Mouse (Mus musculus) hindbrain, embryonic 13.5 days (tissue): ENCODE measurements around the gene Lman1l. TPM values are rescaled to one million over a fixed set of nuclear protein-coding genes. Genes with fewer than 3 reads are reported as not detected.

Experiments
- ATAC-seq: fragments of 200-750 bp; cut with Nextera tagmentation; 2 replicates; pipeline ENCODE4 v1.8.0; 2017; ENCODE audit warnings: moderate TSS enrichment; ENCODE audit not compliant: low FRiP score
- H3K27ac ChIP-seq: fragments of 300-500 bp; sonication (generic); 2 replicates; pipeline ENCODE4 v1.5.1; 2015; ENCODE audit warnings: inconsistent platforms, mild to moderate bottlenecking, moderate library complexity
- H3K27me3 ChIP-seq: fragments of 300-500 bp; sonication (generic); 2 replicates; pipeline ENCODE4 v1.6.1; 2015; ENCODE audit warnings: mild to moderate bottlenecking, inconsistent platforms
- H3K36me3 ChIP-seq: fragments of 300-500 bp; sonication (generic); 2 replicates; pipeline ENCODE4 v1.6.1; 2015; ENCODE audit warnings: mild to moderate bottlenecking, inconsistent platforms
- H3K4me1 ChIP-seq: fragments of 300-500 bp; sonication (generic); replicated peaks from 2 replicates; pipeline ENCODE4 v1.6.1; 2015; ENCODE audit warnings: inconsistent platforms
- H3K4me2 ChIP-seq: fragments of 300-500 bp; sonication (generic); 2 replicates; pipeline ENCODE4 v1.6.1; 2015; ENCODE audit warnings: inconsistent platforms, mild to moderate bottlenecking, moderate library complexity
- H3K4me3 ChIP-seq: fragments of 300-500 bp; sonication (generic); 2 replicates; pipeline ENCODE4 v1.5.1; 2015; ENCODE audit warnings: mild to moderate bottlenecking, inconsistent platforms
- H3K9ac ChIP-seq: fragments of 300-500 bp; sonication (generic); 2 replicates; pipeline ENCODE4 v1.6.1; 2015; ENCODE audit warnings: mild to moderate bottlenecking, inconsistent platforms
- H3K9me3 ChIP-seq: fragments of 300-500 bp; sonication (generic); 2 replicates; pipeline ENCODE4 v1.6.1; 2016; ENCODE audit warnings: inconsistent platforms
- WGBS: fragments of 180-500 bp; shearing (Covaris S2); methylation state at CpG from one replicate; pipeline ENCODE4 v1.1.7; 2015; 5-methylcytosine and 5-hydroxymethylcytosine counted together
- polyA plus RNA-seq: library from polyadenylated mRNA; unstranded; fragments of >200 nt; fragmentation: Nextera tagmentation; extraction: Ambion mirVana; gene quantifications from 2 replicates; pipeline ENCODE4 v1.2.1, GENCODE M21; 2015

The Lman1l gene
- polyA plus RNA-seq, 1 experiment from 2014 or later = not detected

DNA sequence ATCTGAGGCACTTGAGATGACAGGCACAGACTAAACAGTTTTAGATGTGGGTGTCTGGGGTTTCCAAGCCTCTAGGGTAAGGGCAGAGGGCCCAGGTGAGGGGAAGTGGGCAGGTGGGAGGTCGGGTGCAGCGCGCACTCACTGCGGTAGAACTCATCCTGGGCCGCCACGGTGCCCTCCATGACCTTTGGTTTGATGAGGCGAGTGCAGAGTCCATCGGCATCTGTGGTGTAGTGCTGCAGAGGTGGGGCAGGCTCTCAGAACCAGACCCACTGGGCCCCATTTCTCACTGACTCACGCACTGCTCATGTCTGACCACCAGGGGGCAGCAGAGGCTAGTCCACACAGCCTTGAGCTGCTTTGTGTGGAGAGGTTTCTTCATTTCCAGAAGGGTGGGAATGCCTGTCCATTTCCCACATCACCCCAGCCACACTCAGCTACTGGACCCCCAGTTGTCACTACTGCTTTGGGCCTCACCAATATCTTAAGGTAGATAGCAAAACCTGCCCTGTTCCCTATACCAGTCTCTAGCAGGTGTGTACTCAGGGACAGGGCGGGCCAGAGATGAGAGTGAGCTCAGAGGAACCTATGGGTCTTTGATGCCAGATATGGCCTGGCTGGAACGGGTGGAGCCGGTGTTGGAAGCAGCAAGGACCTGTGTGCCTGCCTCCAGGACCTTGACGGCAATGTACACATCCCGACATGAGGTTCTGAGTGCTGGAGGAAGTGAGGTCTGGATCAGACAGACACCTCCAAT lies 8.7 kb upstream of the Lman1l start:
- Histone ChIP-seq H3K4me1 (peaks cover 19% of the 10 kb centered on the region), H3K4me3 (no peak overlapping the region), H3K4me2 (no peak overlapping the region), H3K9me3 (no peaks in the 10 kb centered on the region), H3K9ac (no peak overlapping the region; the same call in 1 of the 2 replicates), H3K36me3 (peaks cover 87% of the 10 kb centered on the region), H3K27ac (peak overlapping the region; percentile 14; the same call in 1 of the 2 replicates), H3K27me3 (no peaks in the 10 kb centered on the region)
- WGBS = 72% methylated on average over 14 of the region's 14 CpGs
- ATAC-seq = peak; percentile 43

DNA sequence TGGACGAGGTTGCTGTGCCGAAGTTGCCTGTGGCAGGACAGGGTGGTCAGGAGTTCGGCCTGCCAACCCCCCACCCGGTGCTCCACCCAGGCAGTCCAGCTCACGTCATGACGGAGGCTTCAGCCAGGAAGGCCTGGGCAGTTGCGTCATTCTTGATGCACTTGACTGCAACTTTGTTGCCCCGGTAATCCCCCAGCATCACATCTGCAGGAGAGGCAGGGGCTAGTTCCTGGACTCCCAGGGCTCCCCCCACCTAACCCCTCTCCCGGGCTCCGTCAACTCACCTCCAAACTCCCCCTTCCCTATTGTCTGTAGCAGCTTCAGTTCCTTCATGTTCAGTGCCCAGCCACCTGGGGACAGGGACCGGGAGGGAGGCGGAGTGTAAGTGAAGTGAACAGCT lies 8.1 kb upstream of the Lman1l start:
- no peak overlapping the region for H3K4me2 ChIP-seq
- H3K9ac ChIP-seq = no peak overlapping the region
- H3K4me1 ChIP-seq = peaks cover 13% of the 10 kb centered on the region
- H3K4me3 ChIP-seq = no peak overlapping the region
- 90% methylated on average over 12 of the region's 12 CpGs for WGBS
- H3K9me3 ChIP-seq = no peaks in the 10 kb centered on the region
- no peaks in the 10 kb centered on the region for H3K27me3 ChIP-seq
- peaks cover 89% of the 10 kb centered on the region for H3K36me3 ChIP-seq
- H3K27ac ChIP-seq = no peak overlapping the region
- 0 out of 2 replicates have a peak, but pooled peaks have one; percentile 1 for ATAC-seq

DNA sequence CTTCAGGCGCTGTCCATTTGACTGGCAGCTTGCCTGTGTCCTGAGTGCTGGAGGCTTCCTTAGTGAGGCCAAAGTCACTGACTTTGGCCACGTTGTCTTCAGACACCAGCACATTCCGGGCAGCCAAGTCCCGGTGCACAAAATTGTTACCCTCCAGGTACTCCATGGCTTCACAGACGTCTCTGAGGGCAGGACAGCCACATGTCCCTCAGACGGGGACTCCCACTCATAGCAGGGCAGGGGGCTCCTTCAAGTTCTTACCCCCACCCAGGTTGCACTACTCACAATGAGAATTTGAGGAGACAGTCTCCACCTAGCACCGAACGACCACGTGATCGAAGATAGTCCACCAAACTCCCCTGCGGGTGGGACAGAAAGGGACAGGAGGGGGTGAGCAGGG lies 7.3 kb upstream of the Lman1l start:
- H3K4me1 ChIP-seq = peaks cover 8% of the 10 kb centered on the region; the same call in 1 of the 2 replicates
- H3K27me3 ChIP-seq = no peaks in the 10 kb centered on the region
- H3K4me3 ChIP-seq = no peak overlapping the region
- peaks cover 83% of the 10 kb centered on the region for H3K36me3 ChIP-seq
- no peak overlapping the region for H3K9ac ChIP-seq
- no peak for ATAC-seq
- H3K4me2 ChIP-seq = no peak overlapping the region
- H3K9me3 ChIP-seq = no peaks in the 10 kb centered on the region
- H3K27ac ChIP-seq = no peak overlapping the region
- 96% methylated on average over 11 of the region's 11 CpGs for WGBS

DNA sequence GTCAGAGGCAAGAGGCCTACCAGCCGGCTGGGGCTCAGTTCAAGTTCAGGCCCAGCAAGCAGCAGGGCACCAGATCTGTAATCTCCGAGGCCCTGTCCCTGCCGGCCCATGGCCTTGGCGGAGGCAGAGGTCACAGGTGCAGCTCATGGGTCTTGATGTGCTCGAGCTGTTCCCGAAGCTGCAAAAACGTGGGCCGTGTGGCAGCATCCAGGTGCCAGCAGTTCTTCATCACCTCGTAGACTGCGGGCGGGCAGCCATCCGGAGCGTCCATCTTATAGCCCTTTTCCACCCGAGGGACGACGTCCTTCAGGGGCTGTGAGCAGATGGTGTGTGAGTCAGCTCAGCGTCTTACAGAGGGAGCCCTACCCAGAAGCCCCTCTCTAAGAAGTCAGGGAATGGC lies 6.6 kb upstream of the Lman1l start:
- ATAC-seq = no peak
- Histone ChIP-seq H3K9ac (no peak overlapping the region), H3K27me3 (no peaks in the 10 kb centered on the region), H3K4me3 (no peak overlapping the region), H3K9me3 (no peaks in the 10 kb centered on the region), H3K27ac (no peak overlapping the region), H3K36me3 (peaks cover 79% of the 10 kb centered on the region), H3K4me2 (no peak overlapping the region), H3K4me1 (peaks cover 8% of the 10 kb centered on the region; the same call in 1 of the 2 replicates)
- WGBS = 88% methylated on average over 17 of the region's 17 CpGs

DNA sequence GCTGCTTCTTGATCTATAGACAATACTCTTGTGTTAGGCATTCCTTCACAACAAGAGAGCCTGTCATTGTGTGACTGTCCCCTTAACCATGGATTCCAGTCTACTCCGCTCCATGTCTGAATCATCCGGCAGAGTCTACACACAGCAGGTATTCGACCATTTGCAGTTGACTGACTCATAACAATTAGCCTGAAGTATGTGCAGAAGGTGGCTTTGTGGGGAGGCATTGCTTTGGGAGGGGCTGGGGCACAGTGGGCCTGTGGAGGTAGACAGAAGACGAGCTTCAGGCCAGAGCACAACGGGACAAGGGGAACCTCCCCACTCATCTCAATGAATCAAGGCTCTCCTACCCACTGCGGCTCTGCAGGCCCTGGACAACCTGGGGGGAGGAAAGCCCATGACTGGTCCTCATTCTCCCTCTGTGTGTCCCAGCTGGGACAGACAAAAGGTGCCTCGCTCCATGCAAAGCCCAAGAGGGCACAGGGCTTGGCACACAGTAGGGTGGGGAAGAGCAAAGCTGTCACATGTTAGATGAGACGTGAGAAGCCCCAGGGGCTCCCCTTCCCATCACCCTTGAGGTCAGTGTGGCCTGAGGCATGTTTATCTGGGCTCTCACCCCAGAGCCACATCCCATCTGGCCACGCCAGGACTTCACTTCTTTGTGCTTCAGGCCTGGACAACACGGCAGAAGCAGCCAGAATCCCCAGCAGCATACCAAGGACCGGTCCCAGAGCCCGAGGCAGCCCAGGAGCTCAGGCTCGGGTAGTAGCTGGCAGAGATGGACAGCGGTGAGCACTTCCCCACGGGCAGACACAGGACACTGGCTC lies 5.3 kb upstream of the Lman1l start:
- H3K4me1 ChIP-seq = peaks cover 8% of the 10 kb centered on the region; the same call in 1 of the 2 replicates
- H3K36me3 ChIP-seq = peaks cover 68% of the 10 kb centered on the region
- ATAC-seq = no peak
- H3K27ac ChIP-seq = 0 out of 2 replicates have a peak overlapping the region, but pooled peaks have one; percentile 18
- H3K9me3 ChIP-seq = no peaks in the 10 kb centered on the region
- 0 out of 2 replicates have a peak overlapping the region, but pooled peaks have one; percentile 39 for H3K9ac ChIP-seq
- no peaks in the 10 kb centered on the region for H3K27me3 ChIP-seq
- H3K4me3 ChIP-seq = no peak overlapping the region
- H3K4me2 ChIP-seq = no peak overlapping the region
- WGBS = 71% methylated on average over 15 of the region's 15 CpGs

DNA sequence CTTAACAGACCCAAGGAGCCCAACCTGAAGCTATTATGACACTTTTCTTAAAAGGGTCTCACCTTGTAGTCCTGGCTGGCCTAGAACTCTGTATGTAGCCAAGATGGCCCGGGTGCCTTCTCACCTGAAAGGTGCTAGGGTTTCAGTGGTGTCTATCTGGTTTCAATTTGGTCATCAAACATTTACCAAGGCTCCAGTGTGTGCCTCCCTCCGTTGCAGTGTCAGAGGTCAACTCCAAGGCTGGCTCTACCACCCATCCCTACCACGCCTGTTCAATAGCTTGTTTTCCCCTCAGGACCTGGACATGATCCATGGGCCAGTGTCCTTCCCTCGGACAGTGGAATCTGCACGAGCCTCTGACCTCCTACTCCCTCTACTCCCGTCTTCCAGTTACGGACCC lies 3.7 kb upstream of the Lman1l start:
- Histone ChIP-seq H3K36me3 (peaks cover 52% of the 10 kb centered on the region), H3K4me1 (peaks cover 8% of the 10 kb centered on the region; the same call in 1 of the 2 replicates), H3K4me2 (no peak overlapping the region), H3K9ac (no peak overlapping the region), H3K27ac (0 out of 2 replicates have a peak overlapping the region, but pooled peaks have one; percentile 23), H3K9me3 (no peaks in the 10 kb centered on the region), H3K4me3 (no peak overlapping the region), H3K27me3 (no peaks in the 10 kb centered on the region)
- no peak for ATAC-seq
- 82% methylated on average over 7 of the region's 7 CpGs for WGBS

DNA sequence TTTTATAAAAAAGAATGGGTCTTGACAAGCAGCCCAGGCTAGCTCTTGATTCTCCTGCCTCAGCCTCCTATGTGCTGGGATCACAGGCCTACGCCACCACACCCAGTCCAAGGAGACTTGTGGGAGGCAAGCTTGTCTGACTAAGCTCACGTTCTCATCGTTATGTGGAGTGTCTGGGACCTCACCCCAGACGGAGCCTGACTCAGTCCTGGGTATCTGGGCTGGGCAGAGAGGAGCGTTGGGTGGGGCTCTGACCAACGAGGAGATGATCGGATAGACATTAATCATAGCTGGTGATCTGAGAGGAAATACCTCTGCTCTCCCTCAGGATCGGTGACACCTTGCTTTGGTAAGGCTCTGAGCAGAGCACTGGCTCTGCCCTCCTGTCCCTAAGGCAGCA lies 1.7 kb downstream of the Lman1l start:
- H3K9ac ChIP-seq = no peak overlapping the region
- H3K36me3 ChIP-seq = no peaks in the 10 kb centered on the region
- no peaks in the 10 kb centered on the region for H3K4me1 ChIP-seq
- no peak overlapping the region for H3K27ac ChIP-seq
- no peaks in the 10 kb centered on the region for H3K27me3 ChIP-seq
- H3K4me2 ChIP-seq = no peak overlapping the region
- ATAC-seq = no peak
- no peaks in the 10 kb centered on the region for H3K9me3 ChIP-seq
- 85% methylated on average over 8 of the region's 8 CpGs for WGBS
- H3K4me3 ChIP-seq = no peak overlapping the region

DNA sequence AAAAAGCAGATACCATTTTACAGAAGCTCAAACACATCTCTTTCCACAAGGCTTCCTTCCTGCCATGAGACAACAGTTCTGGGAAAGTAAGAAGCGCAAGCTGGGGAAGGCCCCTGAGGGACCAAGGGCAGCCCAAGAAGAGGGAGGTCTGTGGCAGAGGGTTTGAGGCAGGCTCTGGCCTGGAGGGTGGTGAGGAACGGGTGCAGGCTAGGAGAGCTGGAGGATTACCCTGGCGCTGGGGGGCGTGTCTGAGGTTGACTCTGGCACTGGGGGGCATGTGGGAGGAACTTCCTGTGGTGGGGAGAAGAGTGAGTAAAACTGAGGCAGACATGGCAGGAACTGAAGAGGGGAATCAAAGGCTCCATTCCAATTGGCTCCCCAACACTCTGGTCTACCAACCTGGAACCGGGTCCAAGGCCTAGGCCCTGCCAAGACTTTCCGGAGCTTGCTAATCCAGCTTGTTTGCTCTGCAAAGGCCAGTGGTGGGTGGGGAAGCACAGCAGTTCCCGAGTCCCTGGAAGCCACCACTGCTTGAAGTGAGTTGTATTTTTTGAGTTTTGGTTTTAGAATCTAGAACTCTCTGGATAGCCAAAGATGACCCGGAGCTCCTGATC lies 2.9 kb downstream of the Lman1l start:
- H3K27me3 ChIP-seq = no peaks in the 10 kb centered on the region
- H3K9ac ChIP-seq = no peak overlapping the region
- no peak overlapping the region for H3K4me3 ChIP-seq
- no peak overlapping the region for H3K27ac ChIP-seq
- no peak overlapping the region for H3K4me2 ChIP-seq
- 85% methylated on average over 8 of the region's 8 CpGs for WGBS
- no peaks in the 10 kb centered on the region for H3K36me3 ChIP-seq
- ATAC-seq = no peak
- no peaks in the 10 kb centered on the region for H3K9me3 ChIP-seq
- no peaks in the 10 kb centered on the region for H3K4me1 ChIP-seq

DNA sequence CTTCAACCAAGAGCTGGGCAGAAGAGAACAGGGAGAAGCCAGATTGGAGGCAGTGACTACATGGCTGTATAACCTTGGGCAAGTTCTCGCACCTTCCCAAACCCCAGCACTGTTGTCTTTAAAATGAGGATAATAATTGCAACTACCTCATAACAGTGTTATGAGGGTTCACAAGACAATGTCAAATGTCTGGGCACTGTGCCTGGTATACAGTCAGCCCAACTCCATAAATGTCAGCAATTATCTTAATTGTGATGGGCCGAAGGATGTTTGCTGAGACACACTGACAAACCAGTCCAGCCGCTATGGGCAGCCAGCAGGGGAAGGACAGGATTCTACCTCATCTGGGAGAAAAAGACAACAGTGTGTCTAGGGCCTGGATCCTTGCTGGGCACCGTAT lies 5.8 kb downstream of the Lman1l start:
- Histone ChIP-seq H3K9ac (no peak overlapping the region), H3K27ac (no peak overlapping the region), H3K9me3 (no peaks in the 10 kb centered on the region), H3K4me3 (no peak overlapping the region), H3K36me3 (no peaks in the 10 kb centered on the region), H3K4me1 (no peaks in the 10 kb centered on the region; the same call in 1 of the 2 replicates), H3K27me3 (no peaks in the 10 kb centered on the region), H3K4me2 (no peak overlapping the region)
- ATAC-seq = no peak
- 91% methylated on average over 4 of the region's 4 CpGs for WGBS

DNA sequence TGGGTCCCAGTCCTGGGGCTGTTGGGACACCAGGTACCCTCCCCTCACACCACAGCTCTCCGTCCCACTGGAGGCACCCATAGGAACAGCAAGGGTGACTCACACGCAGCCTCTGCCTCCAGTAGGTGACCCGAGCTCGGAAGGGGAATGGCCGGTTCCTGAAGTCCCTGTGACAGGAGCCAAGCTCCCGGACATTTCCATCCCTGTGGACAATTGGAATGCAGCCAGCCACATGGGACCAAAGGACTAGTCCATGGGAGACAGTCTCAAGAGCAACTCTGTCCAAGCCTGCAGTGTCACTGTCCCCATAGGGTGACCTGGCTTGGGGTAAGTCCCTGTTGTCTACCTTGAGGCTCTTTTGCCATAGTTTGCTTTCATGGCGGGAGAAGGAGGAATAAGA lies 6.6 kb downstream of the Lman1l start:
- Histone ChIP-seq H3K4me2 (no peak overlapping the region), H3K9me3 (no peaks in the 10 kb centered on the region), H3K9ac (no peak overlapping the region), H3K36me3 (no peaks in the 10 kb centered on the region), H3K27ac (no peak overlapping the region), H3K27me3 (no peaks in the 10 kb centered on the region), H3K4me1 (no peaks in the 10 kb centered on the region; the same call in 1 of the 2 replicates), H3K4me3 (no peak overlapping the region)
- 84% methylated on average over 7 of the region's 7 CpGs for WGBS
- no peak for ATAC-seq

DNA sequence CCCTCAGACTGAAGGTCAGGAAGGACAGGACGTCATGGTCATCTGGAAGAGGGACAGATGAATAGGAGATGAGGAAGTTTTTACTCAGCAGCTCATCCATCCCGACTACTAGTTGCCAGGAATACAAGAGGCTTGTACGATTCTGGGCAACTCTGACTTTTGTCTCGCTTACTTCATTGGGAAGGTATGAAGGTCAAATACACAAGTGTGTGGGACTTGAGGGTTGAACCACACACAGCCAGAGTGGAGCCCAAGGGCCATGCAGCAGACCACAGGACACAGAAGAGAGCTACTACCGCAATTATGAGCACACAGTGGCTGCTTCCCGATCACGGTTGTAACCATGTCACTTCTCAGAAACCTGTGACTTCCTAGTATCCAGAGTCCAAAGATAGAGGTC lies 8.0 kb downstream of the Lman1l start:
- no peak overlapping the region for H3K27ac ChIP-seq
- H3K9me3 ChIP-seq = no peaks in the 10 kb centered on the region
- H3K4me2 ChIP-seq = no peak overlapping the region
- 83% methylated on average over 7 of the region's 7 CpGs for WGBS
- peaks cover 7% of the 10 kb centered on the region for H3K27me3 ChIP-seq
- no peak for ATAC-seq
- no peak overlapping the region for H3K4me3 ChIP-seq
- no peaks in the 10 kb centered on the region for H3K36me3 ChIP-seq
- no peaks in the 10 kb centered on the region; the same call in 1 of the 2 replicates for H3K4me1 ChIP-seq
- H3K9ac ChIP-seq = no peak overlapping the region

DNA sequence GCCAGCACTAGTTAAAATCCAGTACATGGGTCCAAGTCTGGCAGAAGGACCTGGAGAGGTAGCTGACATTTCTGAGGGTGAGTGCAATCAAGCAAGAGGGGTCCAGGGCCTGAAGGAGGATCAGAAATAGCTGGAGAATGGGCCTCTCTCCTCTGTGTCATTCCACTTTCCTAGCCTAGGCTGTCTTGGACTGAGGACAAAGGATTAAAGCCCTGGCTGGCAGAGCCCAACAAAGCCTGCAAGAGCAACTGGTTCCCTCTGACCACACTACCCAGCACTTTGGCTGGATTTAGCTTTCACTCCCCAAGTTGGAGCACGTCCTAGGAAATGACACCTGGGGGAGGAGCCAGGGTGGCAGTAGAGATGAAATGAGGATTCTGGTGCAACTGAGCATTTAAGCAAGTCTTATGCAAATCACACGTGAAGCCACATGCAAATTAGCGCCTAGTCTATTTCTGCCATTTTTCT lies 10.2 kb downstream of the Lman1l start:
- H3K4me3 ChIP-seq = no peak overlapping the region
- no peaks in the 10 kb centered on the region for H3K36me3 ChIP-seq
- H3K4me2 ChIP-seq = no peak overlapping the region
- WGBS = 51% methylated on average over 3 of the region's 3 CpGs
- H3K27me3 ChIP-seq = peaks cover 28% of the 10 kb centered on the region
- no peaks in the 10 kb centered on the region for H3K9me3 ChIP-seq
- no peak overlapping the region for H3K9ac ChIP-seq
- H3K4me1 ChIP-seq = peaks cover 12% of the 10 kb centered on the region
- no peak for ATAC-seq
- H3K27ac ChIP-seq = no peak overlapping the region
